Mouse (Mus musculus) erythroid progenitor cell, adult 5-6 weeks (primary cell): Measurements from ENCODE around the gene Tcl1b5. TPM values are rescaled to one million over a fixed set of nuclear protein-coding genes. Genes with fewer than 3 reads are reported as not detected.
A peak's percentile ranks its signal among the peaks of the same experiment; 100 is the strongest.
"Not testable (repeated sequence)": the region's sequence is repeated elsewhere in the genome, so short reads cannot be mapped to it uniquely, and the experiment has no call there.

Source experiments
- ATAC-seq: replicated peaks from 2 replicates; pipeline ENCODE4 v1.8.0; 2016; ENCODE audit warnings: moderate number of reproducible peaks, mild to moderate bottlenecking, moderate TSS enrichment, inconsistent platforms; ENCODE audit not compliant: poor library complexity, low FRiP score, severe bottlenecking
- total RNA-seq, 2 experiments: library from RNA; stranded (forward) in 1 of 2; stranded (reverse) in 1 of 2; fragments of 150-400 nt in 1 of 2; fragments of 186-747, 209-891 nt in 1 of 2; gene quantifications; 2 replicates each; pipeline versions ENCODE4 v1.2.3 to v1.2.4; 2015 to 2017; ENCODE audit warnings: low replicate concordance in 2 of 2

Tcl1b5 gene
- total RNA-seq (2015; ENCODE audit: low replicate concordance): not detected in 2 replicates
- total RNA-seq (2017; ENCODE audit: low replicate concordance): not detected in 2 replicates

DNA sequence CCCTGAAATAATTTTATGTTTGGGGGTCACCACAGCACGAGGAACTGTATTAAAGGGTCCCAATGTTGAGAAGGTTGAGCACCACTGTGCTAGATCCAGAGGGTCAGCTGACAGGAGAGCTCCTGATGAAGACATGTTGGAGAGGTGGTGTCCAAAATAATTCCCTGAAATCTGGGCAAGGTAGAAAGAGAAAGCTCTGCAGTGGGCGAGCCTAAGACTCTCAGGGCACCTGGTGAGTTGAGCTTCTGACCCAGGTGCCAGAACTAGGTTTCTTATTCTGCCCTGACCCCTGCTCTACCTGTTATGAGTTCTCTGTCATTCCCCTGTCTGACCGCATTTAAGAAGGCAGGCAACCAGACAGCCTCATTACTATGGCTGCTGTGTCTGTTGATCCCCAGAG is at the start of gene Tcl1b5:
TSS of gene Tcl1b5 (plus strand) at position 301 of the 400 bp plus-strand sequence.
- ATAC-seq: not testable (repeated sequence)

DNA sequence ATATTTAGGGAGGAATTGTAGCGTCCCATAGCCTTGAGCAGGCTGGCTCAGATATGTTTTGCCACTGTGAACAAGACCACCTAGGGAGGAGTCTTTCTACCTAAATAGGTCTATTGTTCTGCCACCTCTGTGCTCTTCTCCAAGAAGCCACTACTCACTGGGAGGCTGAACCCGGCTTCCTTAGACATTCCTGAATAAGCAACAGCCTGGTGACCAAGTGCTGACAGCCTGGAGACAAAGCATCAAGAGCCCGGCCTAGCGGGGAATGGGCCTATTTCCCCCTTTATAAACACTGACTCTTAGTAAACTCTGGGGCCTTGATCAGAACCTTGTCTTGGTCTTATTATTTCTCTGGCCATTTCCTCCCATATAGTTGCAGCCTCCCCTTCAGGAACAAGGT is 49.6 kb upstream of the Tcl1b5 start:
- ATAC-seq: no peak

DNA sequence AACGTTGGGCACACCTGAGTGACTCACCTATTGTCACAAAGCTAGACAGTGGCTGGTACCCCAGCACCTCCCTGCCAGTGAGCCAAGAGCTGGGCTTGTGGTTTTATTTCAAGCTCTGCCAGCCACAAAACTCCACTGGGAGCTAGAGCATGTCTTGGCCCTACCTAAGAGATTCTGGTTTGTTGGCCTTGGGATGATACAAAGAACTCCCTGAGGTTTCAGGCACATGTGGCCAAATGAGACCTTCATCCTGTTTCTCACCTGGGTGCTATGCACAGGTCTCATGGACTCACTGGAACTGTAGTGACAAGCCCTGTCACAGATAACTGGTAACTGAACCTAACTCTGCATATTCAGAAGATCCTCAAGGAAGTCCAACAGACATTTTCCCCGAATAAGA is 48.5 kb upstream of the Tcl1b5 start:
- ATAC-seq: no peak

DNA sequence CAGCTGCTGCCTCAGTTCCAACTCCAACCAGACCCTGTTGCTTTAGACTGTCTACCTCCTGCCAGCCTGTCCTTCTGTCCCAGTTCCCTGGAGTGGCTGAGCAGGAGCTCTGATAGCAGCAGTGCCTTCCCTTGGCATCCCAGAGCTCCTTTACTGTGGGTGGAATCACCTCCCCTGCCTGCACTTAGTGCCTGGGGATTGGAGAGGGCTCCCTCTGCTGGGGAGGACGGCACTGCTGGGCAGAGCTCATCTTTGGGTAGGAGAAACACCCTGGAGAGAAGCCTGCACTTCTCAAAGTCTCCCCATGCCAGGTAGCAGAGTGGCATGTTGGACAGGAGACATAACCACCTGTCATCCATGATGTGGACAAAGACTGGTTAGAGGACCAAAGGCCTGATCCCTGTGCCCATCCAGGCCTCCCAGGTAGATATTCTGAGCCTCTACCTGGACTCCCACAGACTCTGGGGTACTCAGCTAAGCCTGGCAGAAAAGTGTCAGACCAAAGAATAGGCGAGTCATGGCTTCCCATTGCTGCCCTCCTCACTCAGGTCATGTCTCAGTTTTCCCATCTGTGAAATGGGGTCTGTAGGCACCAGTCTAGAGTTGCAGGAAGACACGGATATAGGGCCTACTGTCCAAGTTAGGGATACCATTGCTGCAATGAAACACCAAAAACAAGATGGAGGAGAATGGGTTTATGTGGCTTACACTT is 46.5 kb upstream of the Tcl1b5 start:
- ATAC-seq: peak; percentile 57

DNA sequence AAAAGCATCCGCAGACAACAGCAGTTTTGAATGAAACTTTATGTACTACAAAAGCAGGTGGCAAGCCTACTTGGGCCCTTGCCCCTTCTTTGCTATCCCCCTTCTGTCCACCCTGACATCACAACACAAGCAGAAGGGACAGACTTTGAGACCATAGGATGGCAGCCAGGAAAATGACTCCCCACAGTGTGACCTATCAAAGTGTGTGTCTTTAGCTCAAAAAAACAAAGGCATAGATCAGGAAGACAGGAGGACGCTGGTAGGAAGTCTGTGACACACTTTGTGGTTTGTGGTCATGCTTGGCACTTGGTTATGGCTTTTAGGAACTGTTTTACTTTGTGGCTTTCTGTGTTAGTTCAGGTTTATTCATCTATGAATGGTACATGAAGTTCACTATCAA is 42.0 kb upstream of the Tcl1b5 start:
- not testable (repeated sequence) for ATAC-seq

DNA sequence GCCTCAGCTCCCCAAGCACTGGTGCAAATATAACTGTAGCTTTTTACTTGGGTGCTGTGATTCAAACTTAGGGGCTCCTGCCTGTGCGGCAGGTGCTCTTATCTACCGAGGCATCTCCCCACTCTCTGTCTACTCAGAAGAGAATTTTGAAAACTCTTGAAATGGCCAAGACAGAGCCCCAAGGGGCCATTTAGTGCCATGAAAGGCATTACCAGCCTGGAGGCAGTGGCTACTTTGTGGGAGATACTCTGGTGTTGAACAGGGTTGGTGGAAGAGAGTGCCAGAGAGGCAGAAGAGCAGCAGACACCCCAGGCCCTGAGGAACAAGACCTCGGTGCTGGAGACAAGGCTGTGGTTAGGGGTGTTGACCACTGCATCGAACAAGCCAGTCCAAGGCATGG is 41.3 kb upstream of the Tcl1b5 start:
- ATAC-seq: not testable (repeated sequence)

DNA sequence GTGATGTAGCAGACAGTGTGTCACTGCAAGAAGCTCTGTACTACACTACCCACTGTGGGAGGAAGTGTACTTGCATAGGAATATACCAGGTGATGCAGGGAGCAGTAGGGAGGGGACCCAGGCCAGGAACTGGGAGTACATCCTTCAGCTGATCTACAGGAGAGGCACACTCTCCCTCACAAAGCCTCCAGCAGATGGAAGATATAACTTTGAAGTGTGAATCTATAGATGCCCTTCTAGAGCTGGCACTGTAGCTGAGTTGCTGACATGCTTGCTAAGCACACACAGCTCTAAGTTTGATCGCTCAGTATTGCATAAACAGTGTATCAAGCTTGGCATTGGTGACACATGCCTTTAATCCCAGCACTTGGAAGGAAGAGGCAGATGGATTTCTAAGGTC is 38.4 kb upstream of the Tcl1b5 start:
- not testable (repeated sequence) for ATAC-seq

DNA sequence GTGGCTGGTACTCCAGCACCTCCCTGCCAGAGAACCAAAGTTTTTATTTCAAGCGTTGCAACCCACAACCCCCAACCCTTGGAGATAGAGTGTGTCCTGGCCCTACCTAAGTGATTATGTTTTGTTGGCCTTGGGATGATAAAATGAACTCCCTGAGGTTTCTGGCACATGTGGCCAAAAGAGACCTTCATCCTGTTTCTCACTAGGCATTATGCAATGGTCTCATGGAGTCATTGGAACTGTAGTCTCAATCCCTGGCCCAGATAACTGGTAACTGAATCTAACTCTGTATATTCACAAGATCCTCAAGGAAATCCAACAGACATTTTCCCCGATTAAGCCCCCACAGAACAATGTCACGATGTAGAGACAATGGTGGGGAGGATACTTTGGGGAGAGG is 33.0 kb upstream of the Tcl1b5 start:
- ATAC-seq: no peak

DNA sequence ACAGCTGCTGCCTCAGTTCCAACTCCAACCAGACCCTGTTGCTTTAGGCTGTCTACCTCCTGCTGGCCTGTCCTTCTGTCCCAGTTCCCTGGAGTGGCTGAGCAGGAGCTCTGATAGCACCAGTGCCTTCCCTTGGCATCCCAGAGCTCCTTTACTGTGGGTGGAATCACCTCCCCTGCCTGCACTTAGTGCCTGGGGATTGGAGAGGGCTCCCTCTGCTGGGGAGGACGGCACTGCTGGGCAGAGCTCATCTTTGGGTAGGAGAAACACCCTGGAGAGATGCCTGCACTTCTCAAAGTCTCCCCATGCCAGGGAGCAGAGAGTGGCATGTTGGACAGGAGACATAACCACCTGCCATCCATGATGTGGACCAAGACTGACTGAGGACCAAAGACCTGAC is 31.2 kb upstream of the Tcl1b5 start:
- ATAC-seq: 0 out of 2 replicates have a peak, but pooled peaks have one; percentile 39

DNA sequence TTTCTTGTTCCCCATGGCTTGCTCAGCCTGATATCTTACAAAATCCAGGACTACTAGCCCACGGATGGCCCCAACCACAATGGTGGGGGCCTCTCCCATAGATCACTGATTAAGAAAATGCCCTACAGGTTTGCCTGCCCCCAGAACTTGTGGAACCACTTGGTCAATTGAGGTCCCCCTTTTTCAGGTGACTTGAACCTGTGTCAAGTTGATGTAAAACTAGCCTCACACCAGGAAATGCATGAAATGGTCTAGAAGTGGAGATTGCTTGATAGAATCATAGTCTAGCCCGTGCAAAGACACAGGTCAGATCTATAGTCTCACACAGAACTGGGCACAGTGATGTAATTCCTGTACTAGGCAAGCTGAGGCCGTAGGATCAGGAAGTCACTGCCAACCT is 30.4 kb upstream of the Tcl1b5 start, which contains the start of gene Tcl1b2:
TSS of gene Tcl1b2 (plus strand) at position 301 of the 400 bp plus-strand sequence.
- no peak for ATAC-seq

DNA sequence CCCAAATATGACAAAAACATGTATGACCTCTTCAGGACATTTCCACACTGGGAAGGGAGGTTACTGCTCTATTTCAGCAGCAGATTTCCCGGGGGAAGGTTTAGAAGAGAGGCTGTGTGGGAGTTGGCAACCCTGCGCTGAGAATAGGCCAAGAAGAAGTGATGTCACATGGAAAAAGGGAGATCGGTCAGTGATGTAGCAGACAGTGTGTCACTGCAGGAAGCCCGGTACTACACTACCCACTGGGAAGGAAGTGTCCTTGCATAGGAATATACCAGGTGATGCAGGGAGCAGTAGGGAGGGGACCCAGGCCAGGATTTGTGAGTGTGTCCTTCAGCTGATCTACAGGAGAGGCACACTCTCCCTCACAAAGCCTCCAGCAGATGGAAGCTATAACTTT is 20.9 kb upstream of the Tcl1b5 start:
- ATAC-seq: not testable (repeated sequence)

DNA sequence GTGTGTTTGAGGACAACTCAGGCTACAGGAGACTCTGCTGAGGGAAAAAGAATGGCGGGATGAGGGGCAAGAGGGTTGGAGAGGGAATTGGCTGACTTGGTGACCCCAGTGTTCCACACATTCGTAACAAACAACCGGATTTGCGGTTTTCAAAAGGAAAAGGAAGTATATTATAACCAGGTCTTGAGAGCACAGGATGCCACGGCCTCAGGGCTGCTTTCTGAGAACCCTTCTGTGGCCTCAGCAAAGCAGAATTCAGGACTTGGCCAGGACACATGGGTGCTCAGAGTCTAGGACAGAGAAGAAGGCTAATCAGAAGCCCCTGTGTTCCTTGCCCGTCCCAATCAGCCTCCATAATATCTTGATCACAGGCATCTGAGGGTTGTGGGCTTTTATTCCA is 17.3 kb upstream of the Tcl1b5 start:
- ATAC-seq: no peak

DNA sequence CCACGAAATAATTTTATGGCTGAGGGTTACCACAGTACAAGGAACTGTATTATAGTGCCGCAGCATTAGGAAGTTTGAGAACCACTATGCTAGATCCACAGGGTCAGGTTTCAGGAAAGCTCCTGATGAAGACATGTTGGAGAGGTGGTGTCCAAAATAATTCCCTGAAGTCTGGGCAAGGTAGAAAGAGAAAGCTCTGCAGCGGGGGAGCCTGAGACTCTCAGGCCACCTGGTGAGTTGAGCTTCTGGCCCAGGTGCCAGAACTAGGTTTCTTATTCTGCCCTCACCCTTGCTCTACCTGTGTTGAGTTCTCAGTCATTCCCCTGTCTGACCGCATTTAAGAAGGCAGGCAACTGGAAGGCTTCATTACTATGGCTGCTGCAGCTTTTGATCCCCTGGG is 16.8 kb upstream of the Tcl1b5 start, which contains the start of gene Tcl1b1:
TSS of gene Tcl1b1 (plus strand) at position 301 of the 400 bp plus-strand sequence.
- ATAC-seq: no peak

DNA sequence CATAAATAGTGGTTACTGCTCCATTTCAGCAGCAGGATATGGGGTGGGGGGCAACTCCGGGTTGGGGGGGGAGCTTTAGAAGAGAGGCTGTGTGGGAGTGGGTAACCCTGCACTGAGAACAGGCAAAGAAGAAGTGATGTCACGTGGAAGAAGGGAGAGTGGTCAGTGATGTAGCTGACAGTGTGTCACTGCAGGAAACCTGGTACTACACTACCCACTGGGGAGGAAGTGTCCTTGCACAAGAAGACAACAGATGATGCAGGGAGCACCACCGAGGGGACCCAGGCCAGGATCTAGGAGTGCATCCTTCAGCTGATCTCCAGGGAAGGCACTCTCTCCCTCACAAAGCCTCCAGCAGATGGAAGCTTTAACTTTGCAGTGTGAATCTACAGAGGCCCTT is 9.4 kb upstream of the Tcl1b5 start:
- ATAC-seq: no peak

DNA sequence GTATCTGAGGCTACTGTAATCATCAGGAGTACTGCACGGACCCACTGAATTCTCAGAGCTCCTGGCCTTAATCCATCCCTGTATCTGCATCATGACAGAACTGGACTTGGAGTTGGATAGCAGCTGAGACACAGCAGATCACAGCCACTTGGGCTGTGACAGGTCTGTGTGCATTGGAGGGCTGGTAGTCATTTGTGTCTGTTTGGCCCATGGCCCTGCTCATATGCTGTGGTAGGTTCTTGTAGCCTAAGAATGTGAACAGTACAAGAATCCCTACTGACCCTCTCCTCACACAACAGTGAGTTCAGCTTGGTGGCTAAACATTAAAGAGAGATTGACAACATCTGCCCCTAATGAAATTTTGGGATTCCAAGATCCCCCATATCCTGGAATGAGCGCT is 2.8 kb upstream of the Tcl1b5 start:
- ATAC-seq: no peak

DNA sequence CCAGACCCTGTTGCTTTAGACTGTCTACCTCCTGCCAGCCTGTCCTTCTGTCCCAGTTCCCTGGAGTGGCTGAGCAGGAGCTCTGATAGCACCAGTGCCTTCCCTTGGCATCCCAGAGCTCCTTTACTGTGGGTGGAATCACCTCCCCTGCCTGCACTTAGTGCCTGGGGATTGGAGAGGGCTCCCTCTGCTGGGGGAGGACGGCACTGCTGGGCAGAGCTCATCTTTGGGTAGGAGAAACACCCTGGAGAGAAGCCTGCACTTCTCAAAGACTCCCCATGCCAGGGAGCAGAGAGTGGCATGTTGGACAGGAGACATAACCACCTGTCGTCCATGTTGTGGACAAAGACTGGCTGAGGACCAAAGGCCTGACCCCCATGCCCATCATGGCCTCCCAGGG is 1.8 kb upstream of the Tcl1b5 start:
- ATAC-seq: peak; percentile 65

DNA sequence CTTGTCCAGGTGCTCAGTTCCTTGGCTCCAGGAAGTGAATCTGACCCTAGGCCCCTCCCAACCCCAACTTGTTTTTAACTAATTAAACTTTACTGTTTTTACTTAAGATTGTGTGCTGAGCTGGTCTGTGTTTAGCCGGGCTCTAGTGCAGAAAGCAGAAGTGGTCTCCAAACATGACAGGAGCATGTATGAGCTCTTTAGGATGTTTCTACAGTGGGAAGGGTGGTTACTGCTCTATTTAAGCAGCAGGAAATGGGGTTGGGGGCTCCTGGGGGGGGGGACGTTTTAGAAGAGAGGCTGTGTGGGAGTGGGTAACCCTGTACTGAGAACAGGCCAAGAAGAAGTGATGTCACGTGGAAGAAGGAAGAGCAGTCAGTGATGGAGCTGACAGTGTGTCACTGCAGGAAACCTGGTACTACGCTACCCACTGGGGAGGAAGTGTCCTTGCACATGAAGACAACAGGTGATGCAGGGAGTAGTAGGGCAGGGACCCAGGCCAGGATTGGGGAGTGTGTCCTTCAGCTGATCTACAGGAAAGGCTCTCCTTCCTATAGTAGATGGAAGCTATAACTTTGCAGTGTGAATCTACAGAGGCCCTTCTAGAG is 5.0 kb downstream of the Tcl1b5 start:
- not testable (repeated sequence) for ATAC-seq

DNA sequence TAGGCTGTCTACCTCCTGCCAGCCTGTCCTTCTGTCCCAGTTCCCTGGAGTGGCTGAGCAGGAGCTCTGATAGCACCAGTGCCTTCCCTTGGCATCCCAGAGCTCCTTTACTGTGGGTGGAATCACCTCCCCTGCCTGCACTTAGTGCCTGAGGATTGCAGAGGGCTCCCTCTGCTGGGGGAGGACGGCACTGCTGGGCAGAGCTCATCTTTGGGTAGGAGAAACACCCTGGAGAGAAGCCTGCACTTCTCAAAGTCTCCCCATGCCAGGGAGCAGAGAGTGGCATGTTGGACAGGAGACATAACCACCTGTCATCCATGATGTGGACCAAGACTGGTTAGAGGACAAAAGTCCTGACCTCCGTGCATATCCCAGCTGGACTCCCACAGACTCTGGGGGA is 12.8 kb downstream of the Tcl1b5 start:
- peak; percentile 67; the same call in 1 of the 2 replicates for ATAC-seq

DNA sequence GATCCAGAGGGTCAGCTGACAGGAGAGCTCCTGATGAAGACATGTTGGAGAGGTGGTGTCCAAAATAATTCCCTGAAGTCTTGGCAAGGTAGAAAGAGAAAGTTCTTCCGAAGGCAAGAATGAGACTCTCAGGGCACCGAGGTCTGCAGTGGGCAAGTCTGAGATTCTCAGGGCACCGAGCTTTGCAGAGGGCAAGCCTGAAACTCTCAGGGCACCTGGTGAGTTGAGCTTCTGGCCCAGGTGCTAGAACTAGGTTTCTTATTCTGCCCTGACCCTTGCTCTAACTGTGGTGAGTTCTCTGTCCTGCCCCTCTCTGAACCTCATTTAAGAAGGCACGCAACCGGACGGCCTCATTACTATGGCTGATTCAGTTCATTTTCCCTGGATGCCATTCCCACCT is 14.6 kb downstream of the Tcl1b5 start, which contains the start of gene Tcl1b3:
TSS of gene Tcl1b3 (plus strand) at position 301 of the 400 bp plus-strand sequence.
- not testable (repeated sequence) for ATAC-seq

DNA sequence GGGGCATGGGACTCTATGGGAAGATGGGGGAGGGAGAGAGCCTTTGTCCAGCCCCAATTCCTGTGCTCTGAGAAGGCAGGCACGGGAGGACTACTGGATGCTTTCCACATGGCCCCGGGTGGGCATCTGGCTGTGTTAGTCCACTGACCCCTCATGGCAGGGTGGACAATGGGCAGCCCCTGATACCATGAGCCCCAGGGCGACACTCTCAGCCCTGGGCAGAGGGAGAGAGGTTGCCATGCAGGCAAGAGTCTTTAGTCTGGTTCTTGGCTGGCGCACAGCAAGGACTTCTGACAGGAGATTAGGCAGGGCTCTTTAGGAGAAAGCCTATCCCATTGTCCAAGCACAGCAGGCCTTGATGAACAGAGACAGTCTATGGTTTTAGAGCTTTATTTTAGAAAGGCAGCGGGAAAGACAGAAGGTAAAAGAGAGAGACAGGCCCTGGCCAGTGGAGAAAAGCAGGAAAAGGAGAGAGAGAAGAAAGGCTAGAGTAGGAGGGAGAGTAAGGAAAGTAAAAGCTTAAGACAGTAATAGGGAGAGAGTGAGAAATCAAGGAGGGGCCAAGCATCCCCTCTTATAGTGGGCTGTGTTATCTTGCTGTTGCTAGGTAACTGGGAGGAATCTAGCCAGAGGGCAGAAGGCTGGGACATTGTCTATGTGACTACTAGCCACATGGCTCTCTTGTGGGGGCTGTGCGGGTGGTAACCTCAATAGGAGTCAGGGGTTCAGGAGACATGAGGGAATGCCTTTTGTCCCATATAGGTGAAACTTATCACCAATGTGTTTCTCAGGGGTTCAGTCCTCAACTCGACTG is 23.7 kb downstream of the Tcl1b5 start:
- not testable (repeated sequence) for ATAC-seq
